Mouse (Mus musculus) 3T3-L1 (cell line): Measurements from ENCODE around the gene Gm20661.

ENCODE experiments used
- DNase-seq: peaks from one replicate; pipeline ENCODE4 v3.0.0-alpha.2; 2015; ENCODE audit warnings: low read depth, low spot score

The Gm20661 gene

GRCm38 (mm10) chr9:107967437-107967836, 15.4 kb upstream of the Gm20661 start:
- no peak for DNase-seq

DNA sequence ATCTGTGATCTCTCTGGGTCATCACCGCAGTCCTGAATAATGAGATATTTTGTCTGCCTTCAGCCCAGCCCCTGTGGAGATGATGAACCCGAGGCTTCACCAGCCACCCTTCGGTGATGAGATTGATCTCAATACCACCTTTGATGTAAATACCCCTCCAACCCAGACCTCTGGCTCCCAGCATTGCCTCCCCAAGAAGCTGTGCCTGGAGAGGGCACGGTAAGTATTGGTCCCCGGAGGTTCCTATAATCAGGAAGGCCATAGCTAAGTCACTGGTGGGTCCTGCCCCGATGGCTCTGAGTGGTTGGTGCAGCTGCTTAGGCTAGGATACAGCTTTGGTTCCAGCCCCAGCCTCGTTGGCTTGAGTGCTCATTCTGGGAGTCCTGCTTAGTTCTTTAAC, 14.3 kb upstream of the Gm20661 start:
- DNase-seq: no peak

DNA sequence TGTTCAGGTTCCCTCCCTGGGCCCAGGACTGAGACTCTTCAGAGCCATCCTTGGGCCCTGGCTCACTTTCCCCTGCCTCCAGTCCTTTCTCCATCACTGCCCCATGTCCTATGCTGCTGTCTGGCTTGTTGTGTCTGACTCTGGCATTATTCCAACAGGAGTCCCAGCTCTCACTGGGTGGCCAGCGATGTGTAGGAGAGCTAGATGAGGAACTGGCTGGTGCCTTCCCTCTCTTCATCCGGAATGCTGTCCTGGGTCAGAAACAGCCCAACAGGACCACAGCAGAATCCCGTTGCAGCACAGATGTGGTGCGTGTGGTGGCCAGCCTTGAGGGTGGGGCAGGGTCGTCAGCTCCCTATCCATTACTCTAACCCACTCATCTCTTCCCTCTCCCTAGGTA, 12.5 kb upstream of the Gm20661 start:
- DNase-seq: no peak

- no peak for DNase-seq
Measured at GRCm38 (mm10) chr9:107971690-107972541, 10.9 kb upstream of the Gm20661 start.

- peak; percentile 29 for DNase-seq
Measured at GRCm38 (mm10) chr9:107974491-107975171, 8.2 kb upstream of the Gm20661 start.

DNA sequence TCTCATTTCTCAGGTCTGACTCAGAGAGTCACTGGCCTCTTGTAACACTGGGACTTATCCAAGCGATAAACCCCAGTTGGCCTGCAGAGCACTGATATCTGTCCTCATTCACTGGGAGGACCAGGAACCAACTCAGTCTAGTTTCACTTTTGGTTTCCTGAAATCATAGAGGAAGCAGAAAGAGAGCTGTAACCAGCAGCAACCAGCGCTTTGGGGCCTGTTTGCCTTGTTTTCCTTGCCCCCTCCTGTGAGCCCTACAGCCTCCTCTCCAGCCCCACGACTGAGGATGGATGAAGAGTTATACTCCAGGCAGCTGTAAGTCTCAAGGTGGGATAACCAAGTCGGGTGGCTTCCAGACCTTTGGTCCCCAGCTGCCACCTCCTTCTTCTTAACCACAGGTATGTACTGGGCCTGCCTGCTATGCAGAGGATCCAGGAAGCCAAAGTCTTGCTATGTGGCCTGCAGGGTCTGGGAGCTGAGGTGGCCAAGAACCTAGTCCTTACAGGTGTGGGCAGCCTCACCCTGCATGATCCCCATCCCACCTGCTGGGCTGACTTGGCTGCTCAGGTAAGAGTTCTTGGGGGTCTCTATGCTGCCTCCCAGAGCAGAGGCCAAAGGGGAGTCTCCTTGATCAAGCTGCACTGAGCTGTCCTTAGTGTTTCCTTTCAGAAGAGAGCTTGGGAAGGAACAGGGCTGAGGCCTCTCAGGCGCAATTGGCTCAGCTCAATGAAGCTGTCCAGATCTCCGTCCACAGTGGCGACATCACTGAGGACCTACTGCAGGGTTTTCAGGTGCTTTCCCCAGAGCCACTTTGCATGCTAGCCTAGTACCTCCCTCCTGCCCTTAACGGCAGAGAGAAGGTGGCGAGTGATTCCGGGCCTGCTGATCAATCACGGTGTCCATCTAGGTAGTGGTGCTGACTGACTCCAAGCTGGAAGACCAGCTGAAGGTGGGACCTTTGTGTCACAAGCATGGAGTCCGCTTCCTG, 7.2 kb upstream of the Gm20661 start, which contains the start of gene Uba7:
Gene Uba7, plus strand, starts transcription at position 107 of the 988 bp plus-strand sequence.
- peak; percentile 85 for DNase-seq

- no peak for DNase-seq
Measured at GRCm38 (mm10) chr9:107978815-107979214, 4.0 kb upstream of the Gm20661 start.

GRCm38 (mm10) chr9:107981684-107982605, 913 bp upstream of the Gm20661 start:
- DNase-seq: peak; percentile 88

DNA sequence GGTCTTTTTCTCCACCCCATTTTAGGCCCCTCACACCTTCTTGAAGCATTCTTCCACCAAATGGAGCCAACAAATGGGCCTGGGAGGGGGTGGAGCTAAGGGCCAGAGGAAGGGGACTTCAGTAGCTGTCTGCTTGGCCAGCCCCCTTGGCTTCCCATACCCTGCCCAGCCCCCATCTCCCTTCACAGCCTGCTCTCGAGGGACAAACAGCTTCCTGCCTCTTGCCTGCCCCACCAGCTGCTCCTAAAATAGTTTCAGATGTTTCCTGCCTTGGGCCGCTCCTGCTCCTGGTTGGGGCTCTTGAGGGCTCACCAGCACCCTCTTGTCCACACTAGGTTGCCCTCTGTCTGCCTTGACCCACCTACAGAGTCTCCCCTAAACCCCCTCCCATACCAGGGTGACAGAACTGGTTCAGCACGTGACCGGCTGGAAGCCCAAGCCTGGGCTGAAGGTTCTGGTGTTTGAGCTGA, 598 bp downstream of the Gm20661 start:
- peak; percentile 87 for DNase-seq

GRCm38 (mm10) chr9:107984052-107984753, 1.3 kb downstream of the Gm20661 start:
- peak; percentile 27 for DNase-seq

DNA sequence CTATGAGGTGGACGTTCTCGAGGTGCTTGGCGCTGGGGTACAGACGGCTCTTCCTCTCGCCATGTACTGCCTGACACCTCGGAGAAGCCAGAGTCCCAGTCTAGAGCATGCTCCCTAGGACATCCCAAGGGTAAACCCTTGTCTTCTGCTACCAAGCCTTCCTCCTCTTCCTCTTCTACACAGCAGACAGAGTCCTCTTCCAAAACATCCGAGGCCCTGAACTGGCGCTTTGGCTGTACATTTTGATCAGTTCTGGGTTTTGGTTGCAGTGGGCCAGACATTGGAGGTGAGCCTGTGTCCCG, 1.8 kb downstream of the Gm20661 start:
- no peak for DNase-seq

GRCm38 (mm10) chr9:107985131-107986119, 2.6 kb downstream of the Gm20661 start, which contains the start of gene Inka1:
Gene Inka1 (minus strand): TSS chr9:107985879.
- peak; percentile 83 for DNase-seq

GRCm38 (mm10) chr9:107986376-107986775, 3.5 kb downstream of the Gm20661 start:
- peak; percentile 93 for DNase-seq

- peak; percentile 75 for DNase-seq
Measured at GRCm38 (mm10) chr9:107987950-107988349, 5.1 kb downstream of the Gm20661 start.

DNA sequence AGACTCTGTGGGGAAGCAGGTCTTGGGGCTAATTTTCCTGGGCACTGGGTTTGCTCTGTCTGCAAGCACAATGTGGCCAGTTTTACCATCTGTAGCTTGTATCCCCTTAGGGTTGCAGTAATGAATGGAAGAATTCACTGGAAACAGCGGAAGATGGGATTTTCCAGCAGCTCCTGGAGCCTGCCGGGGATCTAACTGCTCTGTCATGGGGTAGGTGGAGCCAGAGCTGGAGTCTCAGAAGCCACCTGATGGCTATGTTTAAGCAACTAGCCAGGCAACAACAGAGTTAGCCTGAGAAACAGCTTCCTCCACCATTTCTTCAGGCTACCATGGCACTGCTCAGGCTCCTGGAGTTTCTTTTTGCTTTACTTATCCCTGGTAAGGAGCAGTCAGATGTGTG, 9.3 kb downstream of the Gm20661 start, which contains the start of gene Cdhr4:
Gene Cdhr4, plus strand, starts transcription at position 301 of the 400 bp plus-strand sequence.
- no peak for DNase-seq

- no peak for DNase-seq
Measured at GRCm38 (mm10) chr9:107993013-107993412, 10.2 kb downstream of the Gm20661 start.

DNA sequence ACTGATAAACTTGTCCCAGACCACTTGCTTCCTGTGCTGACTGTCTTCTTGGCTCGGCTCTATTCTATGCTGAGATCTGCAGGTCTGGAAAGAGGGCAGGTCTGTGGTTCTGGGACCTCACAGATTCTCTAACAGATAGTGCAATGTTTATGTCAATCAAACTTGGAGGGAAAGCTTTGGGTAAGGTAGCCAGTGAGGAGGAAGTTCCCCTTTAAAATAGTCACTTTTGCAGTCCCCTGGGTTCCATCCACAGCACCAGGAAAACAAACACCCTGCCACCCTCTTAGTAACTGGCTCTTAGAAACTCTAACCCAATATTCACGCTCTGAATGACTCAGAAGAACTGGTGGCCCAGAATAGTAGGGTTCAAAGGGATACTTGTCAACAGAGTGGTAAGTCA, 11.6 kb downstream of the Gm20661 start:
- DNase-seq: no peak

DNA sequence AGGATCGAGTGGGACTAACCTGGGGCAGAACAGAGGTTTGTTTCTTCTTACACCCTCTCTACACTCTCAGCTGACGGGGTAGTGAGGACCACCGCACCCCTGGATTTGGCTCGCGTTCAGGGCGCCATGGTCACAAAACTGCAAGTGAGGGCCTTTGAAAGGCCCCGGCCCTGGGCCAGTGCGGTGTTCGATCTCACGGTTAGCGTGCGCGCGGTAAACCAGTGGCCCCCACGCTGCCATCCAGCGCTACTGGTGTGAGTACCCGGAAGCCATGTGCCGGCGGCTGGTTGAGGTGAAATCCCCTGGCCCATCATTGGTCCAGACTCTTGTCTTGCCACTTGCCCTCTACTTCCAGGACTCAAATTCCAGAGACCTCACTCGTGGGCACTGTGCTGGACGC, 12.7 kb downstream of the Gm20661 start:
- no peak for DNase-seq

DNA sequence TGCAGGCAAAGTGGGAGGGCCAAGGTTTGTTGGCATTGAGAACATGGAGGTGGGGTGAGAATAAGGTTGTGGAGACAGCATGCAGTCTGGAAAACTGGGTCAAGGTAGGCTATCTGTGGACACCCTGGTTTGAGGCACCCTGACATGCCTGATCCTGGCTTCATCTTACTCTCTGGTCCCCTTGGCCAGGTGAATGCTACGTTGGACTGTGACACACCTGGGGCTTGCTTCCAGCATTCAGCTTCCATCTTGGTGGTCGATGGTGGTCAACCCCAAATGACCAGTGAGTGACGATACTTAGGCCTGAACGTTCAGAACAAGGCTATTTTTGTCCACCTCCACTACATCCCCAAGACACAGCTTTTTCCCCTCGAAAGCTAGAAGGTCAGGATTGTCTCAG, 13.2 kb downstream of the Gm20661 start, which contains the start of gene Gm20662:
Gene Gm20662, plus strand, starts transcription at position 301 of the 400 bp plus-strand sequence.
- no peak for DNase-seq
